Mouse (Mus musculus) thymus, adult 2 months (tissue): ENCODE data around the gene Atad3a.

Experiments used
- CTCF ChIP-seq: fragments of 200-500 bp; IDR thresholded peaks from 2 replicates; pipeline ENCODE4 v1.5.1; 2012; ENCODE audit warnings: mild to moderate bottlenecking, control low read depth, low read length, moderate library complexity, borderline replicate concordance; ENCODE audit not compliant: control insufficient read depth, poor library complexity, insufficient read depth; ENCODE audit errors: extremely low read depth
- POLR2A ChIP-seq: fragments of 200-500 bp; IDR thresholded peaks from 2 replicates; pipeline ENCODE4 v1.6.1; 2012; ENCODE audit warnings: mild to moderate bottlenecking, low read length, control low read depth, moderate library complexity; ENCODE audit not compliant: control insufficient read depth, poor library complexity, insufficient read depth; ENCODE audit errors: extremely low read depth

DNA sequence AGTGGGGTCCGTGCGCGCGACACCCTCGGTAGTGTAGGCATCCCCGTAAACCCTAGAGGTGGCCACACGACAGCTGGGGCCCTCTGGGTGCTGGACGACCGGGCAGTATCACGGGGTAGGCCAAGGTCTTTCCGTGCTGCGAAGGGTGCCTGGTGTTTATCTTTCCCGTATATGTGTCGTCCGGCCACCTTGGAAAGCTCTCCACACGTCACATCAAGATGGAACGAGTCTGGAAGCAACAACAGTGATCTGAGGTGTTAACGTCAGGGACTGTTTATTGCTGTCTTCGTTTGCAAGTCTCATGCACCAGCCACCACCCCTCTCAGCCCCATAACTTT, 55.3 kb downstream of the Atad3a start:
- no peak for TF ChIP-seq CTCF
- TF ChIP-seq POLR2A, result no peak
